Mouse (Mus musculus): ENCODE data around the gene Lbhd2.
A peak's percentile ranks its signal among the peaks of the same experiment; 100 is the strongest.

The Lbhd2 gene

DNA sequence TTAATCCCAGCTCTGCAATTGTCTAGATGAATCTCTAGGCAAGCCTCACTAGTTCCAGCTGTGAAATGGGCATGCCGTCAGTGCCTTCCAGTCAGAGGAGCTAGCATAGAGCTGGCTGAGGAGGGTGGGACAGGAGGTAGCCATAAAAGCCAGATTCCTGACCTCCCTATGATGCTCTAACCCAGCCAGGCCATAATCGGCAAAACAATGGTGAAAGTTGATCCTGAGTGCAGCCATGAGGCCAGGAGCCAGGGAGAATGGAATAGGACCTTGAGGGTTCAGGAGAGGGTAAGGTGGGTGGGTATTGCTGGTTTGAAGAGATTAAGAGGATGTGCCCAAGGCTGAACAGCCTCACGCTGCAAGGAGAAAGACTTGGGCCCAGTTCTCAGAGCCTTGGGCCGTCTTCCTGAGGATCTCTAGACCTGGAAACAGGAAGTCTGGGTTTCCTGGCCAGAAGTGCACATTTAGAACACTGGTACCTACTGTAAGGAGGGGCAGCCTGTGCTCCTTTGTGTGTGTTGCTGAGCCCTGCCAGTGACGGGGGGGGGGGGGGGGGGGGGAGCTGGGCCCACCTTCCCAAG, 26.2 kb downstream of the Lbhd2 start:
- no peak for DNase-seq

- no peak for DNase-seq
Observed at GRCm38 (mm10) chr12:111434164-111434744, 27.6 kb downstream of the Lbhd2 start.

DNA sequence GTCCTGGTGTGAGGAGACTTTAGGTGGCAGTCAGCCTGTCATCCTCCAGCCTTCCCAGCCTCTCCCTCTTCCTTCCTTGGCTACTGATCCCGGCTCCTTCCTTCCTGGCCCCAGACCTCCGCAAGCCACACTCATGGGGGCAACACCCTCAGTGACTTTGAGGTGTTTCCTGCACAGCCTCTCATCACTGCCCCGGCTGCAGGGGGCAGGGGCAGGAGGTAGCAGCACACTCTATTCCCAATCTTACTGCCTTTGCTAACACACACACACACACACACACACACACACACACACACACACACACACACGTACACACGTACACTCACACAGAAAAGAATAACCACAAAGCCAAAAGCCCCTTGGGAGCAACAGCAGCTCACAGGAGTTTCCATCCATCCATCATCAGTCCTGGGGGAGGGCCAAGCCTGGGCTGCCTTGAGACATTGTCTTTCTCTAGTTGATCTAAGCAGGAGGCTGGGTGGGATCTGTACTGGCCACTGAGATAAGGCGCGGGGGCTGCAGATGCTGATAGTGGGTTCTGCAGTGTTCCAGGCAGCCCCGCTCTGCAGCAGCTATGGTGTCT, 28.2 kb downstream of the Lbhd2 start:
- DNase-seq = no peak

GRCm38 (mm10) chr12:111436170-111436569, 29.6 kb downstream of the Lbhd2 start:
- no peak for DNase-seq

- no peak for DNase-seq
Observed at GRCm38 (mm10) chr12:111436640-111437039, 30.0 kb downstream of the Lbhd2 start.

DNA sequence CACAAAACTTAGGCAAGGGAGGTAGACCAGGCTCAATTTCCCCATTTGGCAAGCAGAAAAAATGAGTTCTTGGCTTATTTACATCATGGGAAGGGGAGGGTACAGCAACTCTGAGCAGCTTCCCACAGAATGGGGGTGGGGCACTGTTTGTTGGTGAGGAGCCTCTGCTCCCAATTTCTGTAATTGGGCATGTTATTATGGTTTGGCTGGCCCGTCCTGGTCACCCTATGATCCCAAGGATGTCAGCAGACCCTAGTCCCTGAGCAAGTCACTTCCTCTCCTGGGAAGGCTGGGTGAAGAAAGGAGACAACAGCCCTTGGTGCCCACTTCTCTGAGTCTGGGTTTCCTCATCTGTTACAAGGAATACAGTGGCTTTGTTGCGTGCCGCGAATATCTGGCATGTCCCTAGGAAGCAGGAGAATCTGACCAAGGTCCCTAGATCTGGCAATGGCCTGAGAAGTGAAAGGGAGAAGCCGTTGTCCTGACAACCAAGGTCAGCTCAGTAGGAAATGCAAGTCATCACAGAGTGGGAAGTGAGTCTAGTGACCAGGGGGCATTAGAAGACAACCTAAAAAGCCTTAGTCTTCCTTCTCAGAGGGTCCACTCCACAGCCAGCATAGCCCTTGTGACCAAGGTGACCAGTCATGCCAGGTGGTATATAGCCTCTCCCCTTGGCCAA, 30.8 kb downstream of the Lbhd2 start:
- DNase-seq = no peak

- no peak for DNase-seq
Observed at GRCm38 (mm10) chr12:111438850-111439249, 32.2 kb downstream of the Lbhd2 start.

- DNase-seq = no peak
Observed at GRCm38 (mm10) chr12:111440701-111441373, 34.2 kb downstream of the Lbhd2 start.

- DNase-seq = no peak
Observed at GRCm38 (mm10) chr12:111441523-111441922, 34.9 kb downstream of the Lbhd2 start.

DNA sequence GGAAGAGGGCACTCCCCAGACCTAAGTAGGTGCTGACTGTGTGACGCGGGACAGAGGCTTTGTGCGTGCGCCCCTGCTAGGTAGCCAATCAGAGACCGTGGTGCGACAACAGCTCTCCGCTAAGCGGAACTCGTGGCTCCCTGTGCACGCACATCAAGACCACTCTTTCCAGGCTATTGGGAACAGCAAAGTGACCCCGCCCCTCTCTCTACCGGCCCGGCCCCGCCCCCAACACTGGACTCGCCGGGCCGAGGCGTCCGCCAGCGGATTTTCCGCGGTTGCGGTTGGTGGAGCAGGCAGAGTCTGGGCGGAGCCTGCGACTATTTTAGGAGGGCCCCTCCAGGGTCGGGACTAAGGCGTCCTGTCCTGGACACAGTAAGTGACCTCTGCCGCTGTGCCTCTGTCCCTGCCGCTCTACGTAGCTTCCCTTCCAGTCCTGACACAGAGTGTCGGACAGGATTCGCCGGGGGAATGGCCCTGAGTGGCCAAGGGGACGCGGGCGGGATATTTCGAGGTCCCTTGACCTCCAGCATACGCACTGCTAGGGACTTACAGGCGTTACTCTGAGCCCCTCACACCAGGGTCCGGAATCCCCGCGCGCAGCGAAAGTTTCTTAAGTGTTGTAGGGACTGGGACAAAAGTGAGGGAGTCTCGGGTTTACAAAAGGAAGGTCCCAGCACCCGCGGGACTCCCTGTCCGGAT, 35.9 kb downstream of the Lbhd2 start, which contains the start of gene Tnfaip2:
Tnfaip2 (plus strand) TSS at position 161 of the 702 bp plus-strand sequence.
- DNase-seq = peak; percentile 75

DNA sequence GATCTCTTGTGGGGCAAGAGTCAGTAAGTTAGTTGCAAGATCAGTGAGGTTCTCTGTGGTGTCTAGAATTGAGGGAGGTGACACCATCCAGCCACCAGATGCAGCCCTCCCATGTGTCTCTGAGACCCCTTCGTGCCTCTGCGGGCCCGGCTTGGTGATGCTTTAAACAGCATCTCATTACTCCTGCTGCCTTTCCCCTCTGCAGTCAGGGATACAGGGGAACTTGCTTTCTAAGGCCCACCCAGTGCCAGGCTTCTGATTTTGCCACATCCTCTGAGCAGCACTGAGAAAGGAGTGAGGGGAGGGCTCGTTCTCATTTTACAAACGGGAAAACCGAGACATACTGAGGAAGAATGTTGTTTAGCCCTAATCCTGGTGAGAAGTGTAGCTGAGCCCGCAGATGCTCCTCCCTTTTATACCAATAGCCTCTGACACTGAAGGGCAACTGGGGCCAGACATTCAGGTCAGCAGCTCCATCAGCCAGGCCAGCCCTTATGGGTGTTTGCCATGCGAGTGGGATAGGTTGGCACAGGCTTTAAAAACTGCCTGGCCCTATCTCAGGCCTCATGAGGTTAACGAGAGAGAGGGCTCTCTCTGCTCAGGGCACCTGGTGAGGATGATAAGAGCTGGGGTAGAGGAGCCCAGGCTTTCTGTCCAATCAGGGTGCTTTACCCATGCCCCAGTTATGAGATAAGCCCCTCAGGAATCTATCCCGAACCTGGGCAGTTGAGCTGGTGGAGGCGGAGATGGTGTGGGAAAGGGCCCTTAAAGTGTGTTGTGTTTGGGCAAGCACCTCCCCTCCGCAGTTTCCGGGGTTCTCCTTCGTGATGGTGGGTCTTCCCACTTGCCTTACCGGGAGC, 36.6 kb downstream of the Lbhd2 start:
- no peak for DNase-seq

DNA sequence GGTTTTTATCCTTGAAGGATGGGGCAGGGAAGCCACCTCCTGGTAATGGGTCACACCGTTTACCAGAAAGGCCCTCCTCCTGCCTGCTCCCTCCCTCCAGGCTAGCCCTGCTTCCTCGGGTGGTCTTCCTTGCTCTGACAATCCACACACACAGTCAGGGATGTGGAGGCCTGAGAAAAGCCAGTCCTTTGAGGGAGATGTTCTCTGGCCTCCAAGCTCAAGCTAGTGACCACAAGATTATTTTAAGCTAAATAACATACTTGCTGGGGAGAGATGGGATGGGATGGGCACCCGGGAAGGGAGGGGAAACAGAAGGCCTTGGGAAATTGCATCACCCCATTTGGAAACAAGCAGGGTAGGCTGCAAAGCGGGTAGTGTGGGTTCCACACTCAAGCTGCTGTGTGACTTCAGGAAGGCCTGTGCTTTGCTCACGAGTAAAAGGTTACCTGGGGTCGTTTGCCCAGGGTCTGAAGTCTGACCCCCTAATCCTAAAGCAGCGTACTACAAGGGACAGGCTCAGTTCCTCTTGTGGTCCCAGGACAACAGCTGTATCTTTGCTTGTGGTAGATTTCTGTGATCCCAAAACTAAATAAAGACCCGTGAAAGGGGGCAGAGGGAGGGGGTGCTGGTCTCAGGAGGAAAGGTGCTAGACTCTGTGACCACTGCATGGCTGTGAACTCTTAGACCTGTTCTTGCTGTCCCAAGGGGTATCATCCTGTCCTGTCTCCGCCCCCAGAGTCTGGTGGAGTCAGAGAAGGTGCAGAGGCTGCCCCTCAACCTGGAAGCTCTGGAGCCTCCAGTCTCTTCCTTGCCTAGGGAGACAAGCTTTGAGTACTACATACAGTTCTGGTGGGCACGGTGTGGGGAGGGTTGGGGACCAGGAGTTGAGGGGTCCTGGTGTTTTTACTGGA, 37.6 kb downstream of the Lbhd2 start:
- DNase-seq = no peak

DNA sequence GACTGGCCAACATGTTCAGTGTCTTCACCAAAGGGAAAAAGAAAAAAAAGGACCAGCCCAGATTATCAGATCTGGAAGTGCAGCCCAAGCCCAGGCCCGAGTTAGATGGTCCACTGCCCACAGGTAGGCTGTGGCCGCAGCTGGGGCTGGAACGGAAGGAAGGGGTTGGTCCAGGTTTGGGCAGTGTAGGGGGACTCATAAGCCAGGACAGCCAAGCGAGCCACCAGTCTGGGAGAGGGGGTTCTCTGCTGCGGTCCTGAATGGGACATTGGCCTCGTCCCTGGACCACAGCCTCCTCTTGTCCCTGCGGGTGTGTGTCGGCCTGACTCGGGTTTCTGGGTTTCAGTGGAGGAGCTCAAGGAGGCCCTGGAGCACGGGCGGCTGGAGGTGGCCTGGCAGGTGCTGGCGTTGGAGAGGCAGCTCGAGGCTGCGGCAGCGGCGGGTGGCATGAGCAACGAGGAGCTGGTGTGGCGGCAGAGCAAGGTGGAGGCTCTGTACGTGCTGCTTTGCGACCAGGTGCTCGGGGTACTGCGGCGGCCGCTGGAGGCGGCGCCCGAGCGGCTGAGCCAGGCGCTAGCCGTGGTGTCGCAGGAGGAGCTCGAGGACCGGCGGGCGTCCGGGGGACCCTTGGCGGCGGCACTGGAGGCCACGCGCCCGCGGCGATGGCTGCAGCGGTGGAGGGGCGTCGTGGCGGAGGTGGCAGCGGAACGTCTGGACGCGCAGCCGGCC, 38.7 kb downstream of the Lbhd2 start:
- DNase-seq = no peak

DNA sequence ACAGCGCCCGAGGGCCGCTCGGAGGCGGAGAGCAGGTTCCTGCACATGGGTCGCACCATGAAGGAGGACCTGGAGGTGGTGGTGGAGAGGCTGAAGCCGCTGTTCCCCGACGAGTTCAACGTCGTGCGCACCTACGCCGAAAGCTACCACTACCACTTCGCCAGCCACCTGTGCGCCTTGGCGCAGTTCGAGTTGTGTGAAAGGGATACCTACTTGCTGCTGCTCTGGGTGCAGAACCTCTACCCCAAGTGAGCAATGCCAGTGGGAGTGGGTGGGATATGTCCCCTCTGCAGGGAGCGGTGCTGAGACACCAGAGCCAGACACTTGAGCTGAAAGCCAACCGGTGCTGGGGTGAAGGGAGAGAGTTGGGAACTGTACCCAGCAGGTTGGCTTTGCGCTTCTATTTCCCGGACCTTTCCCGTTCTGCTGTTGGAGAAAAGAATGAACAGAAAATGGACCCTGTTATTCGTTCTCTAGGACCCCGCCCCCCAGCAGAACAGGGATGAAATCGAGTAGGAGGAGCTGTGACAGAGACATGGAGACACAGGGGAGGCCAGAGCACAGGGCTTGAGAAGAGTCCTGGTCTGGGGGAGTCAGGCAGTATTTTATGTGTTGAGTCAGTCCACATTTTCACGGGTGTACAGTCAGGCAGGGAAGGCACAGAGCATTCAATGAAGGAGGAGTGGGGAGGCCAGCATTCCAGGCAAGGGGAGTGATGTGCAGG, 39.4 kb downstream of the Lbhd2 start:
- DNase-seq = no peak

DNA sequence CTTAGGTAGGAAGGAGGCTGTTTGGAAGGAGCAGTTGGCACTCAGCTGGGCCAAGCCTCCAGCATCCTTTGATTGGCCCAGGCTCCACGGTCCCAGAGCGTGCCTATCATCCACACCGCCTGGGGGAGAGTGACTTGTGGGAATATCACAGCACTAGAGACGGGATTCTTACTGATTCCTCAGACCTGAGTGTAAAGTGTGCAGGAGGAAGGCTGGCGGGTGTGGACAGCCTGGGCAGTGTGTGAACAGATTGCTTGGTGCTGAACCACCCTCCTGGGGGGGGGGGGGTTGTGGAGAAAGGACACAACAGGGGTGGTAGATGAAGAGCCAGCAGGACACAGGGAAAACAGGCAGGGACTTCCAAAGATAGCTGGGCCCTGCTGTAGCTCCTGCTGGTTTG, 40.1 kb downstream of the Lbhd2 start:
- DNase-seq = no peak

- no peak for DNase-seq
Observed at GRCm38 (mm10) chr12:111447350-111447749, 40.7 kb downstream of the Lbhd2 start.

- no peak for DNase-seq
Observed at GRCm38 (mm10) chr12:111447898-111448760, 41.5 kb downstream of the Lbhd2 start.

Measured in retina, postnatal 1 day (tissue).